Mouse (Mus musculus): Measurements from ENCODE around the gene Ermap. TPM values are rescaled to one million over a fixed set of nuclear protein-coding genes. Genes with fewer than 3 reads are reported as not detected.

Gene Ermap
- under 1 TPM; 0.21 to 0.32 TPM for total RNA-seq (2021)

DNA sequence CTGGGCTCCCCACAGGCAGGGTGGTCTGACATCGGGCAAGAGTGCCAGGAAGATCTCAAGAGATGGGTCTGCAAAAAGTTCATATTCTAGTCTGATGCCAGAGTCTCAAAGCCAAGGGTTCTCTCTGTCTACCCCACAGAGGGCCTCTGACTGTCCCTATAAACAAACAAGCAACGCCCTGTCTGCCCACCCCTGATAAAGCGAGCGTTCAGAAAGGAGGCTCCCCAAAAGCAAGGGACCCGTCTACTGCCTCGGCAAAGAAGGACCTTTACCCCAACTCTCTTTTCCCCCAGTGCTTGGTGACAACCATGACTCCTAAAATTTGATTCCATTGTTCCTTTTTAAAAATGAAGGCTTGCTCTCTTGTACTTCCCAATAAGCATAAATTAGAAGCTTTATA, at the start of gene Ermap:
Ermap (minus strand) TSS at position 148 of the 400 bp plus-strand sequence.
- no peak for DNase-seq

DNA sequence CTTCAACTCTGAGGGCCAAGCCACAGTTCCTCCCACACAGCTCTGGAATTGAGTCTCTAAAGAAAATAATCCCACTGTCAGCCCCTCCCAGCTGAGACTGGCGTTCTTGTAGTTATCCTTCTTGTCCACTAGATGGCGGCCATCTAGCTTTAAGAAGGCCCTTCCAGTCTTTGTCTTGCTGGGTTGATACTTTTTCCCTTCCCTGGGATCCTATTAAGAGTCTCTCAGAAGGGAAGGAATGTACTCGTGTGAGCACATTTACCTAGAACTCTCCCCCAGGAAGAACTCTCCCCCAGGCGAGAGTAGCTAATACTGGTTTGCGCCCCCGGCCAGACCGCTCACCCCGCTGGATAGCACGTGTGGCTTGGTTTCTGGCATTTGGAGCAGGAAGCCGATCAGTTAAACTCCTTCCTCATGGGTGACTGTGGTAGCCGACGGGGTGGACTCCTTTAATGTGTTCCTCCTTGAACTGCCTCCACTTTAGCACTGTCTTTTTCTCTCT, 49.4 kb upstream of the Ermap start:
- DNase-seq = peak; percentile 53

GRCm38 (mm10) chr4:119238661-119239060, 48.9 kb upstream of the Ermap start:
- no peak for DNase-seq

GRCm38 (mm10) chr4:119234348-119234747, 44.5 kb upstream of the Ermap start:
- no peak for DNase-seq

DNA sequence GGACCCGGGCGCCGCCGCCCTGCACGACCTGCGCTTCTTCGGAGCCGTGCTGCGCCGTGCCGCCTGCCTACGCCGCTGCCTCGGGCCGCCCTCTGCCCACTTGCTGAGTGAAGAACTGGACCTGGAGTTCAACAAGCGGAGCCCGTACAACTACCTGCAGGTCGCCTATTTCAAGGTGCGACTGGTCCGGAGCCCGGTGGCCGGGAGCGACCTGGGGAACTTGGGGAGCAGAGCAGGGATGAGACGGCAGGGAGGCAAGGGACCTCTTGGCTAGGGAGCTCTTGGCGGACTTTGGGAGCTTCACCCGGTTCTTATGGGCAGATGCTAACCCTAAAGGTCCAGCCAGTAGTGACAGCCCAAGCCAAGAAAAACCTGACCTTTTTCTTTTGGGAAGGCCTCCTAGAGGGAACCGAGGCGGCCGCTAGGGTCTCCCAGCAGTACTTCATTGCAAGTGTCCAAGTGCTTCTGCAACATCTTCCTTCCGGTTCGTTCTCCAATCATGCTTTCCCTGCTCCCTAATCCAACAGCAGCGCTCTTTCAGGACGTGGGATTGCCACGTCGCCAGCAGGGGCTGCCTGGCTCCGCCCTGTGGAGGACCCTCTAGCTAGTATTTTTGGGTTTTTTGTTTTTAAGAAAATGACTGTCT, 43.6 kb upstream of the Ermap start:
- peak; percentile 59 for DNase-seq

- DNase-seq = peak; percentile 99
These were observed 42.8 kb upstream of the Ermap start, which contains the start of the genes AU022252 and P3h1 for GRCm38 (mm10) chr4:119232410-119233255. Gene AU022252, minus strand, starts transcription at chr4:119232712. Gene P3h1, plus strand, starts transcription at chr4:119232915.

- no peak for DNase-seq
These were observed 36.9 kb upstream of the Ermap start for GRCm38 (mm10) chr4:119226751-119227150.

- DNase-seq = no peak
These were observed 35.9 kb upstream of the Ermap start for GRCm38 (mm10) chr4:119225719-119226118.

DNA sequence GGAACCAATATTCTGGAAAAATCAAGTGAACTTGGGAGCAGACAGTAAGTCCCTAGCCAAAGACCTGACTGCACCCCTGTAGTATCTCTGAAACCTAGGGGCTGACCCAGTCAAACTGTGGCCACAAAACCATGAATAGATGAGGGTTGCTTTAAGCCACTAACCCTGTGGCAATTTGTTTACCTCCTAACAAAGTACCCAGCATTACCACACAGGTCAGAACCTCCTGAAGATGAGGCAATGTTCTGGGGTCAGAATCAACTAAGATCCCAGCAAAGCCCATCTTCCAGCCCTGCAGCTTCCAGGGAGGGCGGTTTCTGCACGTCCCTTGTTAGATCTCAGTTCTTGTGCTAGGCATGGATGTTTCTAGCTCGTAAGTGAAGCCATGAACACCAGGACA, 34.7 kb upstream of the Ermap start:
- DNase-seq = no peak

DNA sequence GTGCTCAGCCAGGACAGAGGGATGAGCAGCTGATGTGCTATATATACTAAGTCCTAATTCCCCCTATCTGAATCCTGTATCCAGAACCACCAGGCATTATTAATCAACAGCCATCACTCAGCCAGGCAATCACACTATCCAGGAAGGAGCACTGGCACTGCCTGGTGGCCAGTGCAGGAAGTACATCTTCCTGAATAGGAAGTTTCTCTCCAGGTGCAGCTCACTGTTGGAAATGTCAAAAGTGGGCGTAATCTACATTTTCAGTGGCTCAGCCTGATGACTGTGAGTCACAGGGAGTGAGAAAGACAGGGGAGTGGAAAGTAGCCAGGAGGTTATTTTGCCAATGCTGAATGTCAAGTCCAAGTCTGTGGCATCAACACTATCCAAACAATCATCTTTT, 33.9 kb upstream of the Ermap start:
- DNase-seq = peak; percentile 33

DNA sequence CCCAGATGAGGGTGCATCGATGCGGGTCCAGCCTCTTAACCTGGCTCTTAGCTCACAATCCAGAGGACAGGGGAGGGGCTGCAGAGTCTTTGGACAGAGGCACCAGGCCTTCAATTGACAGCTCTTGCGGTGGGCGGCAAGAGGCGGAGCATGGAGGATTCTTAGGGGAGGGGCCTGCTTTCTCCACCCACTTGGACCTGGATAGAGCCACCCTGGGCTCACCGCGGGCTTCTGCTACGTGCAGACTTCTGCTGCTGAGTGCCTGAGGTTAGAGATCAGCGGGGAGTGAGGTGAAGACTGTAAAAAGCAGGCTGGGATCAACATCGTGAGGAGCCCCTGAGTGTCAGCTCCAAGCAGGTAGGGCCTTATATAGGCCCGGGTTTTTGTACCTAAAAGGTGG, 28.4 kb upstream of the Ermap start, which contains the start of gene Tmem269:
Tmem269 (minus strand) TSS at position 49 of the 400 bp plus-strand sequence.
- no peak for DNase-seq

DNA sequence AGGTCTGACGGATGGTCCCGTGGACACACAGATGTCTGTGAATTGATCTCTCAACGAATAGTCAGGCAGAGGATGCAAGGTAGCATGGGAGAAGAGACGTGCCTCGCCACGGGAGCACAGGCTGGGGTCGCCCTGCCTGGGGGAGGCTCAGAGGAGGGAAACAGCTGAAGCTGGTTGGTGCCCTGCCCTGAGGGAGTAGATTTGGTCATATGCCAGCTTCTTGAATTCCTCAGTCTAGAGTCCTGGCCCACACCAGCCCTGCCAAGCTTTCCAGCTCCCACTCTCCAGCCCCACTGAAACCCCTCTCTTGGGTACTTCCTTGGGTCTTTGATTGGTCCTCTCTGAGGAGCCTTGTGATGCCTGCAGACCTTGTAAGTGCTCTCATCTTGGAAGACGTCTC, 26.9 kb upstream of the Ermap start:
- DNase-seq = no peak

- peak; percentile 74 for DNase-seq
These were observed 14.9 kb upstream of the Ermap start for GRCm38 (mm10) chr4:119204672-119205071.

DNA sequence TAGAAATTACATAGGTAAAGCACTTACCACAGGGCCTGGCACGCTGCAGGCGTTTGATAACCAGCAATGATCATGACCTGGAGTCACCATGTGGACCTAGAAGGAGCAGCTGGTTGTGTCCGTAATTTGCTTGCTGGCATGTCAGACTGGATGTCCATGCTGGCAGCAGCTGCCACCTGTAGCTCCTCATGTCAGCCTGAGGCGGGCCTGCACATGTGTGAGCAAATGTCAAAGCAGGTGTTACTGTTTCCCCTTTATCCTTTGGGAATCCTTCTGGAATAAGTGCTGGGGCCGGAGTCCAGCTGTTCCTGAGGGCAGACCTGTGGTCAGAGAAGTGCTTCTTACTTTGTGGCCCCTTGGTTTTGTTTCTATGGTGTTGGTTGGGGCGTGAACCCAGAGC, 8.3 kb upstream of the Ermap start:
- no peak for DNase-seq

DNA sequence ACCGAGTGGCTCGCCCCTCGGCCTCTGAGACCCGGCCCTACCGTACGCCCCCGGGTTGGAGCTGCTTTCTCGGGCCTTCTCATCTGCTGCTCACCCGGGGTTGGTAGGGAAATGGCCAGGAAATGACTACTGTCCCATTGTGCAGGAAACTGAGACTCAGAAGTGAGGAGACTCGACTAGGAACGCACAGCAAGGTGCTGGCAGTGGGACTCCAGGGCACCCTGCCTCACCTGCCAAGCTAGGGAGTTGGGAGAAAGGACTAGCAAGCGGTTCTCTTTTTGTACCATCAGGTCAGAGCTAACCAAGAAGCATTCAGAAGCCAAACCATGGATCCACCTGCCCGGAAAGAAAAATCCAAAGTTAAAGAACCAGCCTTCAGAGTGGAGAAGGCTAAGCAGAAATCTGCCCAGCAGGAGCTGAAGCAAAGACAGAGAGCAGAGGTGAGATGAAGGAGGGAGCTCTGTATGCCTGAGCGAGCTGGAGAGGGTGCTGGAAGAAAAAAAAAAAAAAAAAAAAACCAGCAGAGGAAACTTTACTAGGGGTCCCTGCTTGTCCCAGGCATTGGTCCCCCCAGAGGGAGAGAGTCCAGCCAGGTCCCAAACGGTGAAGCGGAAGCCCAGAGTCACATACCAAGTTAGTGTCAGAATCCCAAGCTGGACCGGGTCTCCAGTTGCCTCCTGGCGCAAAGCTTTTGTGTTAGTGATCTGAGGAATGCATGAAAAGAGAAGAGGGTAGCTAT, 5.9 kb upstream of the Ermap start:
- DNase-seq = no peak

DNA sequence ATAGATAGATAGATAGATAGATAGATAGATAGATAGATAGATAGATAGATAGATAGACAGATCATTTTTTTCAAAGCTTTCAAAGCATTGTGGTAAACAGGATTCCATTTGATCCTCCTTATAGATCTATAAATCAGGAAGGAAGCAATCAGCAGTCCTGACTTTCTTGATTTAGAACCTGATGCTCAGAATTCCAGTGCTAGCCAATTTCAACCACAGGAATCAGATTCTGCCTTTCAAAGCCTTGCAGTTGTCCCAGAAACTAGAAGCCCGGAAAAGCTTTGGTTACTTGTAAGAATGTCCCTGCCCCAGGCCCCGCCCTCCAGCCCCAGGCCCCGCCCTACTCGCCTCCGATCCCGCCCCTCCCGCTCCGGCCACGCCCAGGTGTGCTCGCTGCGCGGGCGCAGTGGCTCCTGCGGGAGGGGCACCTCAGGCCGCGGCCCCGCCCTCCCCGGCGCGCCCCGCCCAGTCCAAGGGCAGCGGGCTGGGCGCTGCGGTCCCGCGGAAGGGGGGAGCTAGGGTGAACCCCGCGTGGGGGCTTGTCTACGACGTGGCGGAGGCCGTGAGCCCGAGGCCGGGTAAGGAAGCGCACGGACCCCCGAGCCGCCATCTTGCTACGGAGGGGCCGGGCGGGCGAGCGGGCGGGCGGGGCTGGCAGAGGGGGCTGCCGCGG, 5.2 kb upstream of the Ermap start, which contains the start of gene Svbp:
Svbp (plus strand) TSS at position 398 of the 673 bp plus-strand sequence.
- DNase-seq = peak; percentile 93

DNA sequence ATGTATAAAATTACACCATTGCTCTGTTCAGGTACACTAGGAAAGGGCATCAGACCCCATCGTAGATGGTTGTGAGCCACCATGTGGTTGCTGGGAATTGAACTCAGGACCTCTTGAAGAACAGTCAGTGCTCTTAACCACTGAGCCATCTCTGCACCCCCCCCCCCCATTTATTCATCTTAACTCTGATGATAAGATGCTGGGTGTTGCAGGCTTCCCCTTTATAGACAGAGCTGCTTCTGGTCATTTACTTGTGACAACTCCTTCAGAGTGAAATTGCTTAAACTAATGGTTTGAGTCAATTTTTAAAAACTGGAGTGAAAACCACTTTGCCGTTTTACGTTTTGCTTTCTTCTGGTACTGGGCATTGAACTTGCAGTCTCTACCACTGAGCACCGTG, 2.9 kb upstream of the Ermap start:
- no peak for DNase-seq

GRCm38 (mm10) chr4:119191273-119191672, 1.5 kb upstream of the Ermap start:
- no peak for DNase-seq

GRCm38 (mm10) chr4:119190618-119191017, 807 bp upstream of the Ermap start:
- DNase-seq = no peak

DNA sequence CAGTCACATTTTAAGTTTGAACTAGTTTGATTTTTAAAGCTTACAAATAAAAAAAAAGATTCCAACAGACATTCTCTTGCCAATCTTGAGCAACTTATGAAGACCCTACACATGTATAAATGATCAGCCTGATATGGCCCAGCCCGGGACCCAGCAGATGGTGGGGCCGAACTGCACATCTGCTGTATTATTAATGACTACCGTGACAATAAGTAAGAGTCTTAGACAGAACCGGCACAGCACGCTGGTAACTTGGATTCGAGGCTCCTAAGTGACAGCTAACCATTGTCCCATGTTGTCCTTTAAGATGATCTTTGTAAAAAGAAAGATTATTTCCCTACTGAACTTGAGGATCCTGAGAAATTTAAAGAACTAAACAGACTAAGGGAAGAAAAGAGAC, 419 bp downstream of the Ermap start:
- no peak for DNase-seq

DNA sequence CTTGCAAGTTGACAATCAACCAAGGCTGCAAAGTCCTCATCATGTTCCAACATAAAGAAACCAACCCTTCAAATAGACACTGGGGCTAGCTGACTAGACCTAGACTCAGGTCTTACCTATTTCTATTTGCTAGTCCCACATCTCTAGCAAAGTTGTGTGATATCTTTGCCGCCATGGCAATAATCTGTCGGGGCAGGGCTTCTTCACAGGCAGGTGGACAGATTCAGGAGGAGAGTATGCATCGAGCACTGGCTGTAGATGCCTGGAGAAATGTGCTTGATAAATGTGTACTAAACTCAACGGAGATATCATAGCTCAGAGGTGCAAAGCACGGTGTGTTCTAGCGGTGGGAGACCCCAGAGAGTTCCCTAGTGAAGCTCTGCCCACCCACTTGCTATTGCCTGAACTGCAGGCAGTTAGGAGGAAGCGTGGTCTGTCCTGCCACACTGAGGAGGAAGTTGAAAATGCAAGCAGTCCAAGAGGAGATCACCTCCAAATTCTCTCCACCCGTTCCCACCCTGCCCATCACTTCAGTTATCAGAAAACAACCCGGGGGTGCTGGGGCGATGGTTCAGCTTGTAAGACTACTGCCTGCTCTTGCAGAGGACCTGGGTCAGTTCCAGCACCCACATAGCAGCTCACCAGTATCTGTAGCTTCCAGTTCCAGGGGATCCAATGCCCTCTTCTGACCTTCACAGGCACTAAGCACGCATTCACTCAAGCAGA, 1.6 kb downstream of the Ermap start:
- peak; percentile 24 for DNase-seq

Measured in heart, postnatal 4 days (tissue).